Mouse (Mus musculus): Measurements from ENCODE around the gene A630073D07Rik.
"Not testable (repeated sequence)": the region's sequence is repeated elsewhere in the genome, so short reads cannot be mapped to it uniquely, and the experiment has no call there.

Gene A630073D07Rik

GRCm38 (mm10) chr6:132651426-132651825 is at the start of gene A630073D07Rik:
Gene A630073D07Rik, minus strand, starts transcription at chr6:132651526.
- no peak for DNase-seq (ENCODE audit: low read depth, low spot score)

GRCm38 (mm10) chr6:132700907-132701306 is 49.6 kb upstream of the A630073D07Rik start, which contains the start of gene Tas2r121:
Gene Tas2r121, minus strand, starts transcription at chr6:132701007.
- no peak for DNase-seq (ENCODE audit: low read depth, low spot score)

DNA sequence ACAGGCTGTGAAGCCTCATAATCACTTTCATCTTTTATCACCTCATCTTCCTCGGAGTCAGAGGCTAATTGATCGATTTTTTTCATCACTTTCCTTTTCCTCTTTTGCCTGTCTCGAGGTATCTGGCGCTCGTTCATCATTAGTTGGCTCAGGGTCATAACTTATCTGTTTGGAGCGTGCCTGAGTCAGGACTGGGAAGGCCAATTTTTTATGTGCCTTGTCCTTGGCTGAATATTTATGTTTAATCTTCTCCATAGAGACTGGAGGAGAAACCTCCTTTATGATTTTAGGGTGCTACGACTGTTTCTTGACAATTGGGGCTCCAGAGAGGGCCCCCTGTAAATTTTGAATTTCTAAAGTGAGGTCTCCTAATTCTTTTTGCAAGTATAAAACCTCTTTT is 40.3 kb upstream of the A630073D07Rik start:
- not testable (repeated sequence) for DNase-seq (ENCODE audit: low read depth, low spot score)

DNA sequence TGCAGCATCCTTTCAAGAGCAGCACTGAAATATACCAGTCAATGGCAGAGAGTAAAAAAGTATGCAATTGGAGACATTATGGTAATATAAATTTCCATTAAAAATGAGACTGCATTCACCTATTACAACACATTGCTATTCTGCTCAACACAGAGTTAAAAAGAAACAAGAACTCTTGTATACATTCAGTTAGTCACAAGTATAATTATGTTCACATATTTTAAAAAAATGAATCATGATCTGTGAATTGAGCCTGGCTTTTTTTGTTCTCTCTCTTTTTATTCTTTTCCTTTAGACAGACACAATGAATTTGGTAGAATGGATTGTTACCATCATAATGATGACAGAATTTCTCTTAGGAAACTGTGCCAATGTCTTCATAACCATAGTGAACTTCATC is 5.3 kb upstream of the A630073D07Rik start, which contains the start of gene Tas2r120:
Gene Tas2r120, plus strand, starts transcription at position 301 of the 400 bp plus-strand sequence.
- no peak for DNase-seq (ENCODE audit: low read depth, low spot score)

DNA sequence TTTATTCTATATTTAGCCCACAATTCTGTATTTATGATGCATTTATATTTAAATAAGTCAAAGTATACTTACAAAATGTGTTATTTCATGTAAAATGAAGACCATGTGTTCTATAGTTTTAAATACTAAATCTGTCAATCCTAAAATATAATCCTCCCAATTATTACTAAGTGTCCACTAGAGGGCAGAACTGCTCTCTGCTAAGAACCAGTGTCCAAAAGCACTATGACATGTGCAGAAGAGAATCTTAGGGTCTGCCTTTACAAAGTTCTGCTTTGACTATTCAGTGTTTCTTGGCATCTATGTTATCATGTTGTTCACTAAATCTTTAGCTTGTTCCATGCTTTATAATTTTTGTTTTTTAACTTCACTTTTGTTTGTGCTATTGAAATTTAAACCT is 1.9 kb downstream of the A630073D07Rik start:
- no peak for DNase-seq (ENCODE audit: low read depth, low spot score)

- not testable (repeated sequence) for DNase-seq (ENCODE audit: low read depth, low spot score)
These were observed 55.7 kb downstream of the A630073D07Rik start, which contains the start of gene Prp2 for GRCm38 (mm10) chr6:132595613-132596012. Gene Prp2, plus strand, starts transcription at chr6:132595913.

Measured in brain, embryonic 18.5 days (tissue).